Mouse (Mus musculus): Measurements from ENCODE around the gene Ankrd44.

GRCm38 (mm10) chr1:54824106-54824808, 101.9 kb downstream of the Ankrd44 start:
- TF ChIP-seq CTCF (IDR thresholded peaks at IDR 0.05; ENCODE audit: low read depth, low read length) (no peak), TAL1 (conservative IDR thresholded peaks at IDR 0.05; ENCODE audit: low read depth, low read length) (no peak), GATA1 (IDR thresholded peaks at IDR 0.05; ENCODE audit: borderline replicate concordance, low read length) (no peak), POLR2AphosphoS5 (IDR thresholded peaks at IDR 0.05; ENCODE audit: insufficient replicate concordance, low read depth, low read length) (no peak), GATA2 (IDR thresholded peaks at IDR 0.05; ENCODE audit: borderline replicate concordance, low read depth, low read length) (no peak)

All from G1E (cell line).